Mouse (Mus musculus) frontal cortex, adult (tissue): ENCODE results near the gene Anp32e.
"Not testable (repeated sequence)": the region's sequence is repeated elsewhere in the genome, so short reads cannot be mapped to it uniquely, and the experiment has no call there.

Source experiments
- ATAC-seq: cut with Nextera tagmentation; 2 replicates; pipeline ENCODE4 v1.9.2; 2017; ENCODE audit warnings: mild to moderate bottlenecking, moderate library complexity, mixed read lengths; ENCODE audit not compliant: low TSS enrichment

The Anp32e gene

DNA sequence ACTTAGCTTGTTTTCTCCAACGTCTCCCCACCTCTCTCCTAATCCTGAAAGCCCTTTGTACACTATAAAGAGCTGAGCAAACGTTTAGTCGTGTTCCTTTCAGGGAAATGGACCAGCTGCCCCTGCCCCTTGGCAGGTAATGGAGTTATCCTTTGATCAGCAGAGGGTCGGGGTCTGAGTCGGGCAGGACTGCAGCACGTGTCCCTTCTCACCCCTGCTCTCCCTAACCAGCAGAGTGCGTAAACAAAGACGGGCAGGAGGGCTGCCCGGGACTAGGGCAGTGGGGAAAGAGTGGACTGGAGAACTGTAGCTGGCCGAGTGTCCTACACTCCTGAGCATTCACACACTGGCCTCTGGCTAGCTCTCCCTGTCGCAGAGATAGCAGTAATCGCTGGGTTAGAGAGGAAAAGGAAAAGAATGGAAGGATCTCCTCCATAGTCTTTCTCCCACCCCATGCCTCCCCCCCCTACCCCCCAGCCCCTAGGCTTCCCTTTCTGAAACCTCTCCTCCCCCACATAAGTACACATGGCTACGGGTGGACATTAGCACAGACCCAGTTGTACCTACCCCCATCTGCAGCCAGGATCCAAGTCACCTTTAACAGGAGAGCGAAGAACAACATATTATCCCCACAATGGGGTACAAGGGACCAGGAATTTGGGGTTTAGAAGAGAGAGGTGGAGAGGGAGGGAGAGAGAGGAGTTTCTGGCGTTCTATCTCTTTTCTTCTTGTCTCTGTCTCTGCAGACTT is 25.1 kb upstream of the Anp32e start:
- no peak for ATAC-seq

DNA sequence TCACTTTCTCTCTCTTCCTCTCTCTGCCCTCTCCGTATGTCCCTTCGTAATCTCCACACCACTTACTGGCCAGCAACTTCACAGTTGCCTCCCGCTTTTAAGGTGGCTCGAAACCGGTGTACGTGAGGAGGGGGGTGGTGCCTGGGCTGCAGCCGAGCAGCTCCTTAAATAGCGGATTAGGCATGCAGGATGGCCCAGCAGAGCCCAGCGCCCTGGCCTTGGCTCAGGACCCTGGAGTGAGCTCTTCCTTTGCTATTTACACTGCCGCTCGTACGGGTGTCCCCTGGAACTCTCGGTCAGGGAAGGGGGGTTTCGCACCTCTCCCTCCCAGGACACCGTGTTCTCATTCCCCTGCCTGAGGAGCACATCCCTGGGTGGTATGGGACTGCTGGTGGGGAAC is 24.5 kb upstream of the Anp32e start, which contains the start of gene Car14:
Gene Car14, minus strand, starts transcription at position 124 of the 400 bp plus-strand sequence.
- ATAC-seq, result no peak

- peak; percentile 59 for ATAC-seq
These were observed 23.7 kb upstream of the Anp32e start for GRCm38 (mm10) chr3:95905146-95905939.

GRCm38 (mm10) chr3:95905940-95906492 is 23.0 kb upstream of the Anp32e start:
- ATAC-seq, result peak; percentile 53; the same call in 1 of the 2 replicates

GRCm38 (mm10) chr3:95906860-95907259 is 22.2 kb upstream of the Anp32e start:
- no peak for ATAC-seq

DNA sequence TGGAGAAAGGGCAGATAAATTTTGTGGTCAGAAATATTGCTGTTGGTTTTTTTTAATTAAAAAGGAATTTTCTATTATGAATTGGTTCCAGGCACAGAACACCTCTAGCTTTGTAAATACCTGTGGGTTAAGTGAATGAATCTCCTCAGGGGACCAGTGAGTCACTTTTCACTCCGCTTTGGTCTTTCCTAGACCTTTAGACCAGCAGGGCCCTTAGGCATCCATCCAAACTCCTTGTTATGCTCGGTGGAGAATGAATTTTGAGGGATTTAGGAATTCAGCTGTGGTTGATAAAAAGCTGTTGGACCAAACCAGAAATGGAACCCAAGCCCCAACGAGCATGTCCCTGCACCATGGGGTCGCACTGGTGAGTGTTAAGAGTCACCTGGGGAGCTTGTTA is 21.4 kb upstream of the Anp32e start:
- ATAC-seq, result no peak

GRCm38 (mm10) chr3:95914706-95915105 is 14.3 kb upstream of the Anp32e start:
- ATAC-seq, result no peak

DNA sequence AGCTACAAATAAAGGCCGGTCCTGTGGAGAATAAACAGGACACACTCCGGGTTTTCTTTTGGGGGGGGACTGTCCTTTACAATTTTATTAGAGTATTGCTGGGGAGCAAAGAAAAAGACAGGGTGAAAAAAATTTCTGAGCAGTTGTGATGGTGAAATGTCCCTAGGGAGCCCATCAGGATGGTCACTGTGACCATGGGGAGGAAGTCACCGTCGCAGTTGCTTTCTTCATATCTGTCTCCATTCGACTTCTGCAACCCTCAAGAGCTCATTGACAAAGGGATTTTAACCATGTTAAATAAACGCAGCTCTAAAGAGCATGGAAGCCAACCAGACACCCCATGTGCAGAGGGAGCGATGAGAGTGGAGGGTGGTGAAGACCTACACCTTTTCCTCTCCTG is 12.3 kb upstream of the Anp32e start:
- no peak for ATAC-seq

- ATAC-seq, result not testable (repeated sequence)
These were observed 8.5 kb upstream of the Anp32e start for GRCm38 (mm10) chr3:95920532-95920931.

- not testable (repeated sequence) for ATAC-seq
These were observed 5.6 kb upstream of the Anp32e start for GRCm38 (mm10) chr3:95923429-95923828.

DNA sequence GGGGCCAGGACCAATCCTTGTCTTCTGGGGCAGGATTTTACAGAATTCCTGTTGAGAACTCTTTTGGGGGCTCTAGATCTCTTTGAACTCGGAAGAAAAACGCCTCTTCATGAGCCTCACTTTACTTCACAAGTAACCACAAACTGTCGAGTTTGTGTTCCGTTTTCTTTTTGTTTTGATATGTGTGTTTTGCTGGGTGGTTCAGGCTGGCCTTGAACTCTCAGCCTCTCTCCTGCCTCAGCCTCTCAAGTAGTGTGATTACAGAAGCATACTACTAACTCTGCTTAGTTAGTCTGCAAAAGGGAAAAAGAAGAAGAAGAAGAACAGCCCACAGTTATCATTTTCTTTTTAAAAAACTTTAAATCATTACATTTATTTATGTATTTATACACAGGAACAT is 4.9 kb upstream of the Anp32e start:
- ATAC-seq, result no peak

GRCm38 (mm10) chr3:95925087-95925486 is 4.0 kb upstream of the Anp32e start:
- ATAC-seq, result no peak

DNA sequence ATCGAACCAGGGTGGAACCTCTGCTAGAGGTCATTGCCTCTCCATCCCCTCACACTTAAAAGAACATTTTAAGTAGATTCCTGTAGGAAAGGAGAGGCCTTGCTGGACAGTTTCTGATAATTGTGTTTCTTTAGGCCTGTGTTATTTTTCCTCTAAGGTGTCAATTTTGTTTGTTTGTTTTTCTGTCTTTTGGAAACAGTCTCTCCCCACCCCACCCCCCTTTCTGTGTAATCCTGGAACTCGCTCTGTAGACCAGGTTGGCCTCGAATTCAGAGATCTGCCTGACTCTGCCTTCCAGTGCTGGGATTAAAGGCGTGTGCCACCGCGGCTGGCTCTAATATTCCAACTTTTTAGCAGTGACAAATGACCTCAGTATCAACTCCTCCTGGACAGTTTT is 787 bp upstream of the Anp32e start:
- ATAC-seq, result no peak

DNA sequence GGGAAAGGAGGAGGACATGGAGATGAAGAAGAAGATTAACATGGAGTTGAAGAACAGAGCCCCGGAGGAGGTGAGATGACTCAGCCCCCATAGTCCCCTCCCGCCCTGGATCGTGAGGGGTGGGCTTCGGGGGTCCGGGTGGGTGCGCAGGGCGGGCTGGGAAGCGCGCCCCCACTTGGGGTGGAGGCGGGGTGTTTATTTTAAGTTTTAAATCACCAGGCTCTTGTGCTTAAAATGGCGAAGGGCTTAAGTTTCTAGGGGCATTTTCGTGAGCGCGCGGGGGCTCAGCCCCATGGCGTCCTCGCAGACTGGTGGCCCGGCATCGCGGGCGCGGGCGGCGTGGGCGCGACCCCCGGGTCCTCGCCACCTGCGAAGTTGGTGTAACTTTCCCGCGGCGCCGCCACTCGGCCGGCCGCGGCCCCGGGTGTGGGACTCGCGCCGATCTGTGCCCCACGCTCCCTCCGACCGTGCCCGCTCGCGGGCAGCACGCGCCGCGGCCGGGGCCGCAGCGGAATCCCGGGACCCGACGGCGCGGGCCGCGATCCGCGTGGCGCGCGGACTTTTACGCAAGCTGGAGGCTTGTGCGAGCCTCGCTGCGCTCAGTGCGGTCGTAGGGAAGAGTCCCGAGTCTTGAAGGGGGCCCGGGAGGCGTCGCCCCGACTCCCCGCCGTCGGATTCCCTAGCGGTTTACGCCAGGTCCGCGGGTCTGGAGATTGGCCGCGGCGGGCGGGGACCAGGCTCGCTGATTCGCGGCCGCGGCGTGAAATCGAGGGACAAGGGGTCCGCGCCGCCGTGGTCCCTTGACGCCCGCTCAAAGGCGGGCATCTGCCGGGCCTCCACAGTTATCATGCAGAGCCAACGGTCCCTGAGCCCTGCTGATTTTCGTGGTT is 780 bp downstream of the Anp32e start:
- no peak for ATAC-seq

- ATAC-seq, result no peak
These were observed 1.4 kb downstream of the Anp32e start for GRCm38 (mm10) chr3:95930471-95930789.

GRCm38 (mm10) chr3:95931471-95931870 is 2.4 kb downstream of the Anp32e start:
- ATAC-seq, result no peak

GRCm38 (mm10) chr3:95932157-95932556 is 3.1 kb downstream of the Anp32e start:
- no peak for ATAC-seq

DNA sequence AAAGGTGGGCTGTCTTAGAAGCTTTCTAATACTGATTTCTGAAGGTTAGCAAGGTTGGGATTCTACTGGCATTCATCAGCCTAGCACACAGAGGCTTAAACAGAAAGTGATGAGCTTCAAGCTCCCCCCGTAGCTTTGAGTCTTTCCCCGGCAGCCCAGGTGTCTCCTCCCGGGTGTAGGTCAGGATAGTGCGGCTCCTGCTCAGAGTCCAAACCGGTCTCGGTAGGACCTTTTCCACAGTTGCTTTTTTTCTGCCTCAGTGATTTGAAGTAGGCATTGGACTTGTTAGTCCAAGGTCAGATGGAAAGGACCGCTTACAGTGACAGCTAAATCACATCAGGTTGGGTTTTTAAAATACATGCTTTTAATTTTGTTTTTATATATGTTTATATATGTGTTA is 3.5 kb downstream of the Anp32e start:
- no peak for ATAC-seq

GRCm38 (mm10) chr3:95933111-95933750 is 4.2 kb downstream of the Anp32e start:
- no peak for ATAC-seq

GRCm38 (mm10) chr3:95934448-95934847 is 5.4 kb downstream of the Anp32e start:
- ATAC-seq, result no peak

- ATAC-seq, result no peak
These were observed 9.2 kb downstream of the Anp32e start for GRCm38 (mm10) chr3:95938217-95938616.
